Mouse (Mus musculus): ENCODE results near the gene Smim12. TPM values are rescaled to one million over a fixed set of nuclear protein-coding genes. Genes with fewer than 3 reads are reported as not detected.

Smim12 gene
- polyA plus RNA-seq, 1 experiment from 2014 or later = 75.2 TPM

DNA sequence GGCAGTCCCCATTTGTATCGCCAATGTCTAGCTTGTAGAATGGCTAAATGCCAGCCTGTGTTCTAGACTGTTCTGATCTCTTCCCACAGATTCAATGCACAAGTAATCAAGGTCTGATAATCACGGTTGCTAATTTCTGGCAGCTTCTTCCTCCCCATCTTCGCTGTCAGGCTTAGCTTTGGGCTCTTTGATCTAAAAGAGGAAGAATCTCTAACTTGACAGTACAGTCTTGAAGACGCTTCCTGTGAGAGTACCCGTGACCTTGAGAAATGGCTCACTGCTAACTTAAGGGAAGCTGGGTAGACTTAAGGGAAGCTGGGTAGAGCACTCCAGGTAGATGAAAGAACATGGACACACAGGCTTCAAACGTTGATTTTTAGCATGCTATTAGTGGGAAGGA, 888 bp upstream of the Smim12 start:
- Histone ChIP-seq H3K4me1 (peaks cover 18% of the 10 kb centered on the region), H3K27ac (replicated peaks) (no peak overlapping the region), H3K4me3 (no peak overlapping the region), H3K27me3 (ENCODE audit: low read depth, poor library complexity, severe bottlenecking) (peaks cover 8% of the 10 kb centered on the region), H3K9me3 (replicated peaks) (no peaks in the 10 kb centered on the region), H3K36me3 (peaks cover 12% of the 10 kb centered on the region)
- WGBS = 65% methylated on average over 6 of the region's 6 CpGs
- no peak for DNase-seq (ENCODE audit: low spot score)

DNA sequence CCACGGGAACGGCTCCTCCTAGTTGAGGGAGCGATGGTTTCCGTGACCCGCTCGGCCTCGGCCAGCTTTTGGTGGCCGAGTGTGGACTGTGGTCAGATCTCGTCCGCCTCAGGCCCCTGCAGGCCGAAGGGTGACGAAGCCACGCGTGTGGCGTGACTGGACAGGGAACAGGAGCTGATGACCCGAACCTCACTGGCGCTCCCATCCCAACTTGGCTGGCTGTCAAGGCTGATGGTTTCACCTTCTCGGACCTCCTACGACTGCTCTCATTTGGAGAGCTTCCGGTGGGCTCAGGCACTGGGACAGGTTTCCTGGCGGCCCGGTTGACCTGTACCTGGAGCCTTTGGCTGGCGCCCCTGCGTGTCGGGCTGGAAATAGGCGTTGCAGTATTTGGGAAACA, 369 bp downstream of the Smim12 start:
- Histone ChIP-seq H3K27ac (replicated peaks) (peak overlapping the region; percentile 91), H3K9me3 (replicated peaks) (no peaks in the 10 kb centered on the region), H3K4me1 (peaks cover 18% of the 10 kb centered on the region), H3K27me3 (ENCODE audit: low read depth, poor library complexity, severe bottlenecking) (no peaks in the 10 kb centered on the region), H3K4me3 (peak overlapping the region; percentile 96), H3K36me3 (peaks cover 20% of the 10 kb centered on the region)
- under 1% methylated on average over 26 of the region's 26 CpGs for WGBS
- no peak for DNase-seq (ENCODE audit: low spot score)

DNA sequence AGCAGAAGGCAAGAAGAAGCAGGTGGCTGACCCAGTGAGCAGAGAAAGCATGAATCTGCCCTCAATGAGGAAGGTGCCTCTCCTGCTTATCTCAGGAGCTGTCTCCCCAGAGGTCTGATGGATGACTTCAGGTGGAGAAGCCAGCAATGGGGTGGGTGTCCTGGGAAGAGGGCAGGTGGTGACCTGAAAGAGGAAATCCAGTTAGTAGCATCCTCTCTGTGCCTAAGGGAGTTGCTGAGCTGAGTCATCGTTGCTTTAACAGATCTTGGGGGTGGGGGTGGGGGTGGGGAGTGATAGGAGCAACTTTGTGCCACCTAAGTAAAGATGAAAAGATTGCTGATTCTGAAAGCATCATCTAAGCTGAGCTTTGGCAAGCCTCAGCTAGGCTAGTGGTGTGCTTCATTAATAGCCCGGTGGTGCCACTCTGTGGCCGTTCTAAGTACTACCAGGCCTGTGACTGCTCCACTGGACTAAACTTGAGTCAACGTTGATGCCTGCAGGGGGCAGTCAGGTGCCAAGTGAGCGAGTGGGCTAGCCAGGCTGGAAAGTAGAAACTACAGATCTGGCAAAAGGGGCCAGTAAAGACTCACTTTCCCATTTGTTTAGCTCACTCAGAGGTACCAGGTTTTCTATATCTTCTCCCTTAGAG, 6.2 kb downstream of the Smim12 start:
- Histone ChIP-seq H3K4me1 (peaks cover 10% of the 10 kb centered on the region), H3K27ac (replicated peaks) (no peak overlapping the region), H3K36me3 (peaks cover 23% of the 10 kb centered on the region), H3K27me3 (ENCODE audit: low read depth, poor library complexity, severe bottlenecking) (no peaks in the 10 kb centered on the region), H3K9me3 (replicated peaks) (no peaks in the 10 kb centered on the region), H3K4me3 (no peak overlapping the region)
- peak; percentile 85 for DNase-seq (ENCODE audit: low spot score)
- 4% methylated on average over 5 of the region's 5 CpGs for WGBS

DNA sequence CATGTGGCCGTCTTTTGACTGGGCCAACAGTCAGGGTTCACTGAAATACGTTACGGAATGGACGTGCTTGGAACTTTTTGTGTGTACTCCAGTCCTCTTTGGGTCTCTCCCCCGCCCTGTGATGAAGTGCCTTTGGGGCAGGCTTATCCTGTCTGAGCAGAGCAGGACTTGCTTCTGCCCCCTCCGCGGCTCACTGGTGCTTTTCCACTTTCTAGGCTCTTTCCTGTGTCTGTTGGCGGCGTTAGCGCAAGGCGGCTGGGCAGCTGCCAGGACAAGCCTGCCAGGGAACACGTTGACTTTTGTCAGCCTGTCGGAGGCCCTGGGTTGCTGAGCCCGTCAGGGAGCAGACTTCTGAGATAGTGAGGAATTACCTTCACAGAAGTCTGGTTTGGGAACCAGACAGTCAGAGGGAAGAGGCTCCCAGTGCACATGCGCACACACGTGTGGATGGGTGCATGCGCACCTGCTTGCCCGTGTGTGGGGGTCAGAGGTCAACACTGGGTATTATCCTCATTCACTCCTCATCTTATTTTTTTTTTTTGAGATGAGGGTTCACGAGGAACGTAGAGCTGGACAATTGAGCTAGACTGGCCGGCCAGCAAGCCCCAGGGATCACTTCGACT, 8.5 kb downstream of the Smim12 start:
- Histone ChIP-seq H3K9me3 (replicated peaks) (no peaks in the 10 kb centered on the region), H3K27ac (replicated peaks) (no peak overlapping the region), H3K4me3 (no peak overlapping the region), H3K27me3 (ENCODE audit: low read depth, poor library complexity, severe bottlenecking) (no peaks in the 10 kb centered on the region), H3K4me1 (peaks cover 4% of the 10 kb centered on the region; the same call in 1 of the 2 replicates), H3K36me3 (peaks cover 18% of the 10 kb centered on the region)
- no peak for DNase-seq (ENCODE audit: low spot score)
- WGBS = 67% methylated on average over 22 of the region's 22 CpGs

DNA sequence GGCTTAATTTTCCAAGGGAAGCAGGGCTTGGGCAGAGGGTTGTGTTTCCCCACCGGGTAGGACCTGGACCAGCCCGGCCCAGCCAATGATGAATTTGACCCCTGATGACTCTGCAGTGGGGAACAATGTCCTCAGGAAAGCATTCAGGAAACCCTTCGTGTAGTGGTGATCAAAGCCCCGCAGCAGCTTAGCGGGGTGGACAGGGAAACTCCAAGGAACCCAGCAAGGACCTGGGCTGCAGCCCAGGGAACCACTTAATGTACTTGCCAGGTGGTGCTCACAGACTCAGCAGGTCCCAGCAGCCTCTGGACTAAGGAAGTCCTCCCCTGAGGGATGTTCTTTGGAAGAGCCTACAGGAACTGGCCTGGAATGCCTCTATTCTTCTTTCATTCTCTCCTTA, 13.2 kb downstream of the Smim12 start:
- DNase-seq (ENCODE audit: low spot score) = no peak
- Histone ChIP-seq H3K36me3 (no peaks in the 10 kb centered on the region), H3K27ac (replicated peaks) (no peak overlapping the region), H3K9me3 (replicated peaks) (no peaks in the 10 kb centered on the region), H3K27me3 (ENCODE audit: low read depth, poor library complexity, severe bottlenecking) (no peaks in the 10 kb centered on the region), H3K4me3 (no peak overlapping the region), H3K4me1 (peaks cover 7% of the 10 kb centered on the region; the same call in 1 of the 2 replicates)
- WGBS = 60% methylated on average over 5 of the region's 5 CpGs

DNA sequence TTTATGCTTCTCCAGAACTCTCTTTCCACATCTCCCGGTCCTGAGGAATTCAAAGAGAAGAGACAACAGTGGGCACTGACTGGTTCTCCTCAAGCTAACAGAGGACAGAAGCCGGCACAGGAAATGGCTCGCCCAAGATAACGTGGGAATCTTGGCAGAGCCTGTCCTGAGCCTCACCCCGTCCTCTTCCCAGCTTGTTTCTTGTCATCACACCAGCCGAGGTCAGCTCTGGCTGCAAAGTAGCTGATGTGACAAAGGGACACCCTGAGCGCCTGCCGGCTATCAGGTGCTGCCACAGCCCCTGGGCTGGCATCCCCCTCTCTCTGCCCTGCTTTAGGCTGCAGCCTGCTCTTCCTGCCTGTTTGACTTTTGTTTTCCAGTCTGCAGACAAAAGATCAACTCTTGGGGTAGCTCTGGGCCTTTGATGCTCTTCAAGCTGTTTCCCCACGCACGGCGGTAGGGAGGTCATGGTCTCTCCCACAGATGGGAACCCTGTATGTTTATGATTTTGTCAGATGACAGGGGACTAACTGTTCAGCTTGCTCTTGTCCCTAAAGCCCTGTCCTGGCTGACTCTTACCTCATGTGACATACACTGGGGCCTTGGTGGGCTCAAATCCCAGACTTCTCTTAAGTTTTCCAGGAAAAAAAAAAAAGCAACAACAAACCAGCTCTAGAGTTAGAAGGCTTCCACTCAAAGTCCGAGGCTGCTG, 14.8 kb downstream of the Smim12 start:
- no peaks in the 10 kb centered on the region for H3K9me3 ChIP-seq (replicated peaks)
- 71% methylated on average over 12 of the region's 12 CpGs for WGBS
- H3K27ac ChIP-seq (replicated peaks) = no peak overlapping the region
- H3K4me3 ChIP-seq = no peak overlapping the region
- no peaks in the 10 kb centered on the region for H3K27me3 ChIP-seq (ENCODE audit: low read depth, poor library complexity, severe bottlenecking)
- H3K4me1 ChIP-seq = peaks cover 13% of the 10 kb centered on the region
- no peaks in the 10 kb centered on the region for H3K36me3 ChIP-seq
- no peak for DNase-seq (ENCODE audit: low spot score)

DNA sequence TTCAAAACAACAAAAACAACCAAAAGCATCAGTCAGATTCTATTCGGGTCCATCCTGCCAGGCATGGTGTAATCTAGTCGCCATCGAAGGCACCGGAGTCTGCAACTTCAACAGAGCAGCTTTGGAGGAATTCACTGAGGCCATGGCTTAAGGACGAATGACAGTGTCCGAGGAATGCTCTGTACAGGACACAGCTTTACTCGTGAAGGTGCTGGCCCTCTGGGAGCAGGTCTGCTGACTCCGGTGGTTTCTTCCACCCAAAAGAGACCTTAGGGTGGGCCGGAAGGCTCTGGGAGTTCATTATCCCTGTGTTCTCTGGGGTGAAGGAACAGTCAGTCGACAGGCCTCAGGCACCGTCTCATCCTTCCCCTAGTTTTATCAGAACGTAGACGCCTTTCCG, 18.0 kb downstream of the Smim12 start:
- Histone ChIP-seq H3K4me1 (peaks cover 27% of the 10 kb centered on the region), H3K36me3 (no peaks in the 10 kb centered on the region), H3K27me3 (ENCODE audit: low read depth, poor library complexity, severe bottlenecking) (no peaks in the 10 kb centered on the region), H3K4me3 (no peak overlapping the region), H3K9me3 (replicated peaks) (no peaks in the 10 kb centered on the region), H3K27ac (replicated peaks) (no peak overlapping the region)
- 91% methylated on average over 14 of the region's 14 CpGs for WGBS
- DNase-seq (ENCODE audit: low spot score) = no peak

DNA sequence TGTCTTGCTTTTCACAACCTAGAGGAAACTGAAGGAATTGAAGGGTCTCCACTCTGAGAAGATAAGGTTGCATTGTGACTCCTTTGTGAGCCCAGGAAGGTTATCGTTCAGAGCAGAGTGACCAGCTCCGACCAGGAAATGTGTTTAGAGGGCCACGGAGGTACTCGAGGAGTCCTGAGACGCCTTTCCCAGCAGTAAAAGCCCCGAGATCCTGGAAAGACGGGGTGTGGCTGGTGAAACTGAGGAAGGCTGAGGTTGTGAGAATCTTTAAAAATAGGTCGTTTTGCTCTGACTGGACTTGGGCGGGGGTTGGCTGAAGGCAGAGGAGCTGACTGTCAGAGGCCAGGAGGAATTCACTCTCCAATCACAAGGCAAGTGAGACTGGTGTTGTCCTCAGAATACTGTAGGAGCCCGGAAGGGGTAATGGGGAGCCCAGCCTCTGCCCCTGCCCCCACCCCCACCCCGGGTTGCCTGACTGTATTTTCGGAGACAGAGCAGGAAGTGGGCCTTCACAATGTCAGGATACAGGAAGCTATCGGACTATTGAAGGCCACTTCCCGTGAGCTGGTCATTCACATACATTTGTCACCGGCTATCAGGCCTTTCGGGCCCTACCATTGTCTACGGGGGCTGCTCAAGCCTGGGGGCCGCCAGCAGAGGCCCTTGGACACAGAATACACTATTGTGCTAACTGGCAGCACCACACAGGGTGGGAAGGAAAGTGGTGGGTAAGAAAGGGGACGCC, 20.0 kb downstream of the Smim12 start:
- Histone ChIP-seq H3K9me3 (replicated peaks) (no peaks in the 10 kb centered on the region), H3K4me3 (no peak overlapping the region), H3K27me3 (ENCODE audit: low read depth, poor library complexity, severe bottlenecking) (no peaks in the 10 kb centered on the region), H3K36me3 (no peaks in the 10 kb centered on the region), H3K4me1 (peaks cover 24% of the 10 kb centered on the region), H3K27ac (replicated peaks) (peak overlapping the region; percentile 74)
- WGBS = 77% methylated on average over 19 of the region's 19 CpGs
- DNase-seq (ENCODE audit: low spot score) = no peak

DNA sequence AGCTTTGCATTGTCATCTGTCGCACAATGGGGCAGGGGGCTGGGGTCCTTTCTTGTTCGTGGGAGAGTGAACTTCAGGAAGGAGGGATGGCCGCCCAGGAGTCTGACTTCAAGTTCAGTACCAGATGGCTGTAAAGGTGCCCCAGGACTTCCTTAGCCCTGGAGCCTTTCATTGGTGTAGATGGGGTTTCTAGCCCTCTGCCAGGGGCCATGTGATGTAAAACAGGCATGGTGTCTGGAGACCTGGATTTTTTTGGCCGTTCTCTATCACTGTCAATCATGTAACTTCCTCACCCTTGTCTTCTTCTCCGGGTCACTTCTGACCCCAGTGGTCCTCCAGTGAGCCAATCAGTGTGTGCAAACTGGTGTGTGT, 20.6 kb downstream of the Smim12 start:
- Histone ChIP-seq H3K4me3 (no peak overlapping the region), H3K27ac (replicated peaks) (peak overlapping the region; percentile 74), H3K27me3 (ENCODE audit: low read depth, poor library complexity, severe bottlenecking) (no peaks in the 10 kb centered on the region), H3K4me1 (peaks cover 24% of the 10 kb centered on the region), H3K36me3 (no peaks in the 10 kb centered on the region), H3K9me3 (replicated peaks) (no peaks in the 10 kb centered on the region)
- 72% methylated on average over 5 of the region's 5 CpGs for WGBS
- no peak for DNase-seq (ENCODE audit: low spot score)

DNA sequence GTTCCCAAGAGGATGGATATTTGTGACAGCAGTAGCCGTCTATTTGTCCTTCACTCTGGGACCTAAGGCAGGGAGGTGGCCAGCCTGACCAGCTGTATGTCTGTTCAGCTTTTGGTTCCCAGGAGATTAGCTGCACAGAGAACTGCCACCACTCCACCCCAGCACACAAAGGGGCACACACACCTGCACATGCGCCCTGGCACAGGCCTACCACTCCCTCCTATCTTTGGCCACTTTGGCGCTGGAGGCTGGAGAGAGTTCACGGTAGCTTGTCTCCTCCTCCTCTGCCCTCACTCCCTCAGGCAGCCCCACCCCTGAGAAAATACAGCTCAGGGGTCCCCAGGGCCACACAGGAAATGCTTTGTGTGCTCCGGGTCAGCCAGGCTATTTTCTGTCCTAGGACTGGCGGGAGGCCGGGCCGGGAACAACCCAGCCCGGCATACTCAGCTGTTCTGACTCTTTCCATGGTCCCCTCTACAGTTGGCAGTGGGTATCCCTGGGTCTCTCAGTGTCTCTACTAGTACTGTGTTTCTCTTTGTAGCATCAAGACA, 34.9 kb downstream of the Smim12 start:
- peak overlapping the region; percentile 50; the same call in 1 of the 2 replicates for H3K27ac ChIP-seq (replicated peaks)
- H3K4me3 ChIP-seq = no peak overlapping the region
- peaks cover 4% of the 10 kb centered on the region; the same call in 1 of the 2 replicates for H3K4me1 ChIP-seq
- H3K9me3 ChIP-seq (replicated peaks) = no peaks in the 10 kb centered on the region
- no peak for DNase-seq (ENCODE audit: low spot score)
- WGBS = 63% methylated on average over 9 of the region's 9 CpGs
- H3K27me3 ChIP-seq (ENCODE audit: low read depth, poor library complexity, severe bottlenecking) = no peaks in the 10 kb centered on the region
- H3K36me3 ChIP-seq = no peaks in the 10 kb centered on the region

DNA sequence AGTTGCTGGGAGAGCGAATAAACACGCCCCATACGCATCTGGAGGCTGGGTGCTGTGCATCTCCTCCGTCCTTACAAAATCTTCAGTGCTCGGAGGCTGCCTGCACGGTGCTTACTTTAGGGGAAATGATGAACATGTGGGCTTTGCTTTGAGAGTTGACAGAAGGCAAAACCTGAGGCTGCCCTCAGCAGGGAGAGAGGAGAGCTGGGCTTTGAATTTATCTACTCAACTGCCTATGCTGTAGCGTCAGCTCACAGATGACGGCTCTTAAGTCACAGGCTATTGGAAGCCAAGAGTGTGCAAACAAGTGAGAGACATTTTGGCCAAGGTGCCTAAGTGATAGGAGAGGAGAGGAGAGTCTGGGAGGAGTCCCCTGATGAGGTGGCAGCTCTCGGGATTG, 35.7 kb downstream of the Smim12 start:
- 83% methylated on average over 9 of the region's 9 CpGs for WGBS
- no peaks in the 10 kb centered on the region for H3K36me3 ChIP-seq
- H3K27ac ChIP-seq (replicated peaks) = no peak overlapping the region
- H3K27me3 ChIP-seq (ENCODE audit: low read depth, poor library complexity, severe bottlenecking) = no peaks in the 10 kb centered on the region
- H3K4me1 ChIP-seq = peaks cover 4% of the 10 kb centered on the region; the same call in 1 of the 2 replicates
- H3K9me3 ChIP-seq (replicated peaks) = no peaks in the 10 kb centered on the region
- no peak for DNase-seq (ENCODE audit: low spot score)
- H3K4me3 ChIP-seq = no peak overlapping the region

DNA sequence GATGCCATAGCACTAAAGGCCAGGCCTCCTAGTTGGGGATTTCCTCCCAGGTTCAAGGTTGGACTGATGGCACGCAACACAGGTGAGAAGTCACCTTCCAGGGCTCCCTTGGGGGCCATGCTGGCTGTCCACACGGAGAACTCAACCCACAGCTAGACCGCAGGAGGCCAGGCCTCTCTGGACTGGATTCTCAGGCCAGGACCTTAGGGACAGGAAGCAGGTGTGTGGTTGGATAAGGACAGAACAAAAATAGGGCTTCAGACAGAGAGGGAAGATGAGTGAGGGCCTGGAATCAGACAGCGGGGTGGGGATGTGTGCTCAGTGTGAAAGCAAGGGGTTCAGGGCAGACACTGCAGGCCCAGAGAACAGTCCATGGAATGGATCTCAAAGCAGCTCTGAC, 43.3 kb downstream of the Smim12 start:
- no peaks in the 10 kb centered on the region for H3K9me3 ChIP-seq (replicated peaks)

More for the DNA sequence above, 43.3 kb downstream of the Smim12 start:
- no peaks in the 10 kb centered on the region for H3K4me1 ChIP-seq
- H3K27me3 ChIP-seq (ENCODE audit: low read depth, poor library complexity, severe bottlenecking) = no peaks in the 10 kb centered on the region
- no peak for DNase-seq (ENCODE audit: low spot score)
- no peak overlapping the region for H3K4me3 ChIP-seq
- no peaks in the 10 kb centered on the region for H3K36me3 ChIP-seq
- H3K27ac ChIP-seq (replicated peaks) = no peak overlapping the region
- 80% methylated on average over 4 of the region's 4 CpGs for WGBS
